Comparison of ENCODE assay signal across 13 mouse cellular contexts in genomic region chr6:134489637-134490036, GRCm38 (mm10).
DNase-seq lines count a peak whose midpoint lies in the region; ATAC-seq lines count a peak whose summit lies in the region.
"Had no signal": no experiment of that assay in that cellular context is flagged by ENCODE, and none has a peak within 500 bp of the region (broad histone marks: within the 10 kb centered on the region; RNA-seq: fewer than 3 reads in every experiment).

No protein-coding gene starts in this region.

- no peaks in the 10 kb centered on the region for H3K4me1 ChIP-seq in kidney, embryonic 14.5 days (ENCODE audit: control insufficient read depth, insufficient read depth, low read length)
- peaks cover 14% of the 10 kb centered on the region for H3K4me1 ChIP-seq in heart, embryonic 11.5 days (ENCODE audit: control insufficient read depth, insufficient read depth, low read length)
- 0 out of 2 replicates have a peak, but pooled peaks cover 9% of the 10 kb centered on the region for H3K4me1 ChIP-seq in kidney, embryonic 16.5 days (ENCODE audit: insufficient read depth, low read length)
- H3K4me1 ChIP-seq: midbrain, embryonic 10.5 days had no signal

- no peaks in the 10 kb centered on the region for H3K27me3 ChIP-seq in kidney, embryonic 14.5 days (ENCODE audit: control insufficient read depth, insufficient read depth, low read length)
- H3K27me3 ChIP-seq in heart, embryonic 11.5 days (ENCODE audit: control insufficient read depth, insufficient read depth, low read length), result no peaks in the 10 kb centered on the region
- no peaks in the 10 kb centered on the region for H3K27me3 ChIP-seq in kidney, embryonic 16.5 days (ENCODE audit: insufficient read depth, low read length)
- H3K27me3 ChIP-seq: CH12.LX; neural tube, embryonic 12.5 days; stomach, embryonic 15.5 days had no signal

- H3K27ac ChIP-seq in kidney, embryonic 14.5 days (ENCODE audit: low read depth, low read length), result no peak overlapping the region
- no peak overlapping the region for H3K27ac ChIP-seq in heart, embryonic 11.5 days (ENCODE audit: low read depth, low read length)
- H3K27ac ChIP-seq in kidney, embryonic 16.5 days (ENCODE audit: low read length), result no peak overlapping the region; the same call in 1 of the 2 replicates
- H3K27ac ChIP-seq: midbrain, embryonic 10.5 days; neural tube, embryonic 12.5 days; stomach, embryonic 15.5 days had no signal

- H3K9me3 ChIP-seq in kidney, embryonic 14.5 days (ENCODE audit: control insufficient read depth, low read length), result no peaks in the 10 kb centered on the region
- H3K9me3 ChIP-seq in heart, embryonic 11.5 days (replicated peaks; ENCODE audit: control insufficient read depth, low read length), result no peaks in the 10 kb centered on the region
- no peaks in the 10 kb centered on the region for H3K9me3 ChIP-seq in kidney, embryonic 16.5 days (ENCODE audit: low read length)
- H3K9me3 ChIP-seq: midbrain, embryonic 10.5 days; neural tube, embryonic 12.5 days; stomach, embryonic 15.5 days had no signal

- no peak overlapping the region for H3K4me3 ChIP-seq in kidney, embryonic 14.5 days (ENCODE audit: low read length)
- H3K4me3 ChIP-seq in heart, embryonic 11.5 days (ENCODE audit: low read depth, low read length), result no peak overlapping the region
- no peak overlapping the region for H3K4me3 ChIP-seq in kidney, embryonic 16.5 days (ENCODE audit: low read length)
- H3K4me3 ChIP-seq: midbrain, embryonic 10.5 days; neural tube, embryonic 12.5 days; stomach, embryonic 15.5 days had no signal

- DNase-seq in kidney, adult 11 months, result peak; percentile 24
- DNase-seq in lung, postnatal 25 days (ENCODE audit: low spot score), result peak; percentile 36
- DNase-seq in left cerebral cortex, adult 18-20 months (ENCODE audit: low spot score in 2 of 2), result no peak
- DNase-seq in layer of hippocampus, adult 18-20 months (ENCODE audit: low spot score in 2 of 2), result no peak
- no peak for DNase-seq in testis, postnatal 10 days (ENCODE audit: low spot score)

- 74% methylated on average over 9 of the region's 9 CpGs for WGBS in kidney, embryonic 14.5 days
- 44% methylated on average over 9 of the region's 9 CpGs for WGBS in heart, embryonic 11.5 days (ENCODE audit: insufficient replicate concordance)
- WGBS in kidney, embryonic 16.5 days, result 64% methylated on average over 9 of the region's 9 CpGs

- no peak overlapping the region for H3K4me2 ChIP-seq in kidney, embryonic 14.5 days (replicated peaks; ENCODE audit: low read depth, low read length)
- peak overlapping the region; percentile 11 for H3K4me2 ChIP-seq in heart, embryonic 11.5 days
- H3K4me2 ChIP-seq in kidney, embryonic 16.5 days (replicated peaks; ENCODE audit: low read depth, low read length), result no peak overlapping the region
- H3K4me2 ChIP-seq: neural tube, embryonic 12.5 days; stomach, embryonic 15.5 days had no signal

- peaks cover 23% of the 10 kb centered on the region for H3K36me3 ChIP-seq in kidney, embryonic 14.5 days (ENCODE audit: control insufficient read depth, insufficient read depth, low read length)
- H3K36me3 ChIP-seq in heart, embryonic 11.5 days (ENCODE audit: control insufficient read depth, insufficient read depth, low read length), result peaks cover 7% of the 10 kb centered on the region
- H3K36me3 ChIP-seq in kidney, embryonic 16.5 days (ENCODE audit: insufficient read depth, low read length), result peaks cover 24% of the 10 kb centered on the region

- H3K9ac ChIP-seq in kidney, embryonic 14.5 days (ENCODE audit: low read depth, low read length), result no peak overlapping the region
- H3K9ac ChIP-seq in heart, embryonic 11.5 days (ENCODE audit: low read depth, low read length), result no peak overlapping the region
- no peak overlapping the region for H3K9ac ChIP-seq in kidney, embryonic 16.5 days (replicated peaks; ENCODE audit: low read length)
- H3K9ac ChIP-seq: neural tube, embryonic 12.5 days; stomach, embryonic 15.5 days had no signal

- no peak for ATAC-seq in kidney, embryonic 14.5 days (ENCODE audit: low FRiP score, low TSS enrichment)
- no peak for ATAC-seq in heart, embryonic 11.5 days (replicated peaks; ENCODE audit: insufficient number of reproducible peaks, low FRiP score, low TSS enrichment)
- 0 out of 2 replicates have a peak, but pooled peaks have one; percentile 49 for ATAC-seq in kidney, embryonic 16.5 days (ENCODE audit: low FRiP score, low TSS enrichment)
- ATAC-seq: hindbrain, embryonic 16.5 days had no signal

Comparison
In these comparisons a context has a peak if more than half of its experiments do, and no peak if none do; other contexts are left out.
1. DNase-seq: peak in kidney, adult 11 months (single experiment) and lung, postnatal 25 days (single experiment); none in left cerebral cortex, adult 18-20 months (0 of 2), layer of hippocampus, adult 18-20 months (0 of 2) and testis, postnatal 10 days (single experiment).